Mouse (Mus musculus): ENCODE data around the gene Cacng7. TPM values are rescaled to one million over a fixed set of nuclear protein-coding genes. Genes with fewer than 3 reads are reported as not detected.

Cacng7 gene
- polyA plus RNA-seq, 1 experiment from 2014 or later, result 0.25 TPM

- DNase-seq (ENCODE audit: low spot score) (peak; percentile 99), ATAC-seq (peak; percentile 87)
- WGBS, result 3% methylated on average over 13 of the region's 14 CpGs
- H3K27me3 ChIP-seq (replicated peaks; ENCODE audit: insufficient read depth, low read length), result no peaks in the 10 kb centered on the region
- H3K9ac ChIP-seq (replicated peaks; ENCODE audit: low read depth), result peak overlapping the region; percentile 24
- peak overlapping the region; percentile 68 for H3K4me3 ChIP-seq (ENCODE audit: low read depth, low read length)
- peak overlapping the region; percentile 97 for H3K27ac ChIP-seq (ENCODE audit: low read length)
- TF ChIP-seq CTCF (IDR thresholded peaks at IDR 0.05) (peak; percentile 50), EP300 (IDR thresholded peaks at IDR 0.05) (peak; percentile 78; the same call in 1 of the 2 replicates)
- peak overlapping the region; percentile 64 for H3K4me2 ChIP-seq (replicated peaks; ENCODE audit: low read depth, low read length)
- H3K9me3 ChIP-seq (ENCODE audit: low read length), result no peaks in the 10 kb centered on the region
- H3K36me3 ChIP-seq (ENCODE audit: insufficient read depth, low read length), result peaks cover 26% of the 10 kb centered on the region
- peaks cover 21% of the 10 kb centered on the region for H3K4me1 ChIP-seq (ENCODE audit: insufficient read depth, low read depth, low read length)
These were observed 40.0 kb upstream of the Cacng7 start for GRCm38 (mm10) chr7:3292791-3293190.

- ATAC-seq, result no peak
- Histone ChIP-seq H3K9me3 (ENCODE audit: low read length) (no peaks in the 10 kb centered on the region), H3K4me2 (replicated peaks; ENCODE audit: low read depth, low read length) (no peak overlapping the region), H3K4me3 (ENCODE audit: low read depth, low read length) (no peak overlapping the region), H3K27me3 (replicated peaks; ENCODE audit: insufficient read depth, low read length) (no peaks in the 10 kb centered on the region), H3K36me3 (ENCODE audit: insufficient read depth, low read length) (peaks cover 33% of the 10 kb centered on the region), H3K4me1 (ENCODE audit: insufficient read depth, low read depth, low read length) (peaks cover 19% of the 10 kb centered on the region), H3K9ac (replicated peaks; ENCODE audit: low read depth) (no peak overlapping the region), H3K27ac (ENCODE audit: low read length) (no peak overlapping the region)
- WGBS, result 91% methylated on average over 1 of the region's 1 CpGs
- no peak for DNase-seq (ENCODE audit: low spot score)
- TF ChIP-seq CTCF (IDR thresholded peaks at IDR 0.05), result no peak
- no peak for TF ChIP-seq EP300 (IDR thresholded peaks at IDR 0.05)
These were observed 38.0 kb upstream of the Cacng7 start for GRCm38 (mm10) chr7:3294794-3295193.

DNA sequence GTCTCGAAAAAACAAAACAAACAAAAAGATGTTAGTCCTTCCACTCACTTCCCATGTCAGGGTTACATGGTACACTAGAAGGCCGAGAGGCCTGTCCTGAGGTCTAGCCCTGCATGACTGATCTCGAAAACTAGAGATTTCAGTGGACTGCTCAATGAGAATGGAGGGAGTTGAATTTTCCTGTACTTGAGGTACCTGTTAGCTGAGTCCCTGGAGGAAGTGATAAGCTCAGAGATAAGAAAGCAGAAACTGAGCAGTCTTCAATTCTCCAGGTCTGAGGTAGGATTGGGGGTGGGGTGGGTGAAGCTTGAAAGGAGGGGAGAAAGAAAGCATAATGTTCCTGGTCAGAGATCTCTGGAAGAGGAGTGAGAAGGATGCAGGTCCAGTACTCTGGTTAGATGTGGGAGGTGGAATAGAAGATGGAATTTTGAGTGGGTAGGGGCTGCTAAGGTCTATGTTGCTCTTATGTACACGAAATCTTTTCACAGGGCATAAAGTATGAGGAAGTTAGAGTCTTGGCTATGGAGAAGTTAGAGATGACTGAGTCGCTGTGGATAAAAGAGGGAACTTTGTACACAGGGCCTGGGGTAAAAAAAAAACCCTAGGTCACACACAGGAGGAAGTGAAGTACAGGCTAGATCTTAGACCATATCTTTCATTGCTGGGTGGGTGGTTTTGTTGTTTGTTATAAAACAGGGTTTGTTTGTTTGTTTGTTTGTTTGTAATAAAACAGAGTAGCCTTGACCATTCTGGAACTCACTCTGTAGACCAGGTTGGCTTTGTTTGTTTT lies 37.2 kb upstream of the Cacng7 start:
- Histone ChIP-seq H3K4me2 (replicated peaks; ENCODE audit: low read depth, low read length) (0 out of 2 replicates have a peak overlapping the region, but pooled peaks have one; percentile 25), H3K27ac (ENCODE audit: low read length) (no peak overlapping the region)
- 63% methylated on average over 5 of the region's 5 CpGs for WGBS

DNA sequence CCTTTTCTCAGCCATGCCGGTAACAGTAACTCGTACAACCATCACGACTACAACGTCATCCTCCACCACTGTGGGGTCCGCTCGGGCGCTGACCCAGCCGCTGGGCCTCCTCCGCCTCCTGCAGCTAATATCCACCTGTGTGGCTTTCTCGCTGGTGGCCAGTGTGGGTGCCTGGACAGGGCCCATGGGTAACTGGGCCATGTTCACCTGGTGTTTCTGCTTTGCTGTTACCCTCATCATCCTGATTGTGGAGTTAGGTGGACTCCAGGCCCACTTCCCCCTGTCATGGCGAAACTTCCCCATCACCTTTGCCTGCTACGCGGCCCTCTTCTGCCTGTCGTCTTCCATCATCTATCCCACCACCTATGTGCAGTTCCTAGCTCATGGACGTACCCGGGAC lies 36.0 kb upstream of the Cacng7 start:
- H3K9ac ChIP-seq (replicated peaks; ENCODE audit: low read depth), result no peak overlapping the region
- H3K27ac ChIP-seq (ENCODE audit: low read length), result no peak overlapping the region
- DNase-seq (ENCODE audit: low spot score) (no peak), ATAC-seq (no peak)
- H3K36me3 ChIP-seq (ENCODE audit: insufficient read depth, low read length), result peaks cover 33% of the 10 kb centered on the region
- no peaks in the 10 kb centered on the region for H3K27me3 ChIP-seq (replicated peaks; ENCODE audit: insufficient read depth, low read length)
- H3K9me3 ChIP-seq (ENCODE audit: low read length), result no peaks in the 10 kb centered on the region
- H3K4me2 ChIP-seq (replicated peaks; ENCODE audit: low read depth, low read length), result no peak overlapping the region
- H3K4me3 ChIP-seq (ENCODE audit: low read depth, low read length), result no peak overlapping the region
- 93% methylated on average over 16 of the region's 16 CpGs for WGBS
- H3K4me1 ChIP-seq (ENCODE audit: insufficient read depth, low read depth, low read length), result peaks cover 25% of the 10 kb centered on the region
- TF ChIP-seq CTCF (IDR thresholded peaks at IDR 0.05) (no peak), EP300 (IDR thresholded peaks at IDR 0.05) (no peak)

More for the DNA sequence above, 37.2 kb upstream of the Cacng7 start:
- TF ChIP-seq EP300 (IDR thresholded peaks at IDR 0.05), result no peak
- TF ChIP-seq CTCF (IDR thresholded peaks at IDR 0.05), result no peak
- Histone ChIP-seq H3K36me3 (ENCODE audit: insufficient read depth, low read length) (peaks cover 33% of the 10 kb centered on the region), H3K9me3 (ENCODE audit: low read length) (no peaks in the 10 kb centered on the region), H3K27me3 (replicated peaks; ENCODE audit: insufficient read depth, low read length) (no peaks in the 10 kb centered on the region), H3K9ac (replicated peaks; ENCODE audit: low read depth) (no peak overlapping the region), H3K4me3 (ENCODE audit: low read depth, low read length) (no peak overlapping the region), H3K4me1 (ENCODE audit: insufficient read depth, low read depth, low read length) (peaks cover 20% of the 10 kb centered on the region)
- DNase-seq (ENCODE audit: low spot score) (peak; percentile 42), ATAC-seq (no peak)

GRCm38 (mm10) chr7:3299941-3300617 lies 32.7 kb upstream of the Cacng7 start:
- DNase-seq (ENCODE audit: low spot score) (peak; percentile 86), ATAC-seq (peak; percentile 14; the same call in 1 of the 2 replicates)
- Histone ChIP-seq H3K4me3 (ENCODE audit: low read depth, low read length) (no peak overlapping the region), H3K9ac (replicated peaks; ENCODE audit: low read depth) (no peak overlapping the region), H3K4me1 (ENCODE audit: insufficient read depth, low read depth, low read length) (peaks cover 20% of the 10 kb centered on the region; the same call in 1 of the 2 replicates), H3K27me3 (replicated peaks; ENCODE audit: insufficient read depth, low read length) (peaks cover 13% of the 10 kb centered on the region; the same call in 1 of the 2 replicates), H3K4me2 (replicated peaks; ENCODE audit: low read depth, low read length) (no peak overlapping the region), H3K36me3 (ENCODE audit: insufficient read depth, low read length) (peaks cover 26% of the 10 kb centered on the region), H3K9me3 (ENCODE audit: low read length) (no peaks in the 10 kb centered on the region), H3K27ac (ENCODE audit: low read length) (peak overlapping the region; percentile 48; the same call in 1 of the 2 replicates)
- TF ChIP-seq CTCF (IDR thresholded peaks at IDR 0.05) (peak; percentile 68), EP300 (IDR thresholded peaks at IDR 0.05) (no peak; the same call in 1 of the 2 replicates)
- 45% methylated on average over 7 of the region's 7 CpGs for WGBS
